Mouse (Mus musculus): ENCODE results near the gene Ltbr. TPM values are rescaled to one million over a fixed set of nuclear protein-coding genes. Genes with fewer than 3 reads are reported as not detected.
A peak's percentile ranks its signal among the peaks of the same experiment; 100 is the strongest.
"Not testable (repeated sequence)": the region's sequence is repeated elsewhere in the genome, so short reads cannot be mapped to it uniquely, and the experiment has no call there.

The Ltbr gene
- polyA plus RNA-seq, 1 experiment from 2014 or later: 37.3 TPM

DNA sequence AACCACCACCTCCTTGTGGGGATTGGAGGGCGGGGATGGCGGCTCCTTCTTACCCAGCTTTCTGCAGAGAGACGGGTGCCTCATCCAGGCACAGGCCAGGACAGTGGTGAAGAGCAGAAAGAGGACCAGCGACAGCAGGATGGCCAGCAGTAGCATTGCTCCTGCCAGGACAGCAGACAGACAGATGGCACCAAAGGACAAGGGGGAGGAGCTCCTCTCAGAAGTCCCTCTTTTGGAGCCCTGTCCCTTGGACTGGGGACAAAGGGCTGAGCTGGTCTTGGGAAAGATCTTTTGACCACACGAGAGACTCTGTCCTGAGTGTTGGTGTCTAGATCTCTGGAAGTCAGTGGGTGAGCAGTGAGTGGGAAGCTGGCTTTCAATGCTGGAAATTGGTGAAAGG, 4.3 kb downstream of the Ltbr start:
- Histone ChIP-seq H3K27ac (no peak overlapping the region), H3K9me3 (no peaks in the 10 kb centered on the region), H3K9ac (replicated peaks) (no peak overlapping the region), H3K36me3 (peaks cover 41% of the 10 kb centered on the region), H3K27me3 (no peaks in the 10 kb centered on the region), H3K4me3 (replicated peaks) (no peak overlapping the region), H3K4me1 (replicated peaks) (peaks cover 45% of the 10 kb centered on the region), H3K4me2 (peak overlapping the region; percentile 8; the same call in 1 of the 2 replicates)
- WGBS: 37% methylated on average over 5 of the region's 5 CpGs
- ATAC-seq (ENCODE audit: insufficient number of reproducible peaks, insufficient read depth, low FRiP score, low TSS enrichment, low read depth): no peak

DNA sequence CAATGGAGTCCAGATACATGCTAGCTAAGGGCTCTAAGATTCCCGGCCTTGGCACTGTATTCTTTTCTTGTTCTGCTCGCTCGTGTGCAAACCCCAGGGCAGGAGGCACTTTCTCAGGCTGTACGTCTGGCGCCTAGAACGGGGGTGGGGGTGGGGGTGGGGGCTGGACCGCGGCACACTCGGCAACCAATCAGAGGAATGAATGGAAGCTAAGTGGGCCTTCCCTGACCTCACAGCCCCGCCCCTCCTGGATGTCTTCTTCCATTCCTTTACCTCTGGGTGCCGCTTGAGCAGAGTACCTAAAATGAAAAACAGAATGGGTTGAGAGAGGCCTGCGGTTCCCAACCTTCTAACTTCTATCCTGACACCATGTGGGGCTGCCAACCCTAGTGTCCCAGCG, 4.8 kb downstream of the Ltbr start:
- Histone ChIP-seq H3K4me2 (peak overlapping the region; percentile 8; the same call in 1 of the 2 replicates), H3K27ac (no peak overlapping the region), H3K4me3 (replicated peaks) (no peak overlapping the region), H3K9me3 (no peaks in the 10 kb centered on the region), H3K27me3 (no peaks in the 10 kb centered on the region), H3K36me3 (peaks cover 41% of the 10 kb centered on the region), H3K4me1 (replicated peaks) (peaks cover 40% of the 10 kb centered on the region), H3K9ac (replicated peaks) (no peak overlapping the region)
- WGBS: 11% methylated on average over 13 of the region's 13 CpGs
- ATAC-seq (ENCODE audit: insufficient number of reproducible peaks, insufficient read depth, low FRiP score, low TSS enrichment, low read depth): no peak

DNA sequence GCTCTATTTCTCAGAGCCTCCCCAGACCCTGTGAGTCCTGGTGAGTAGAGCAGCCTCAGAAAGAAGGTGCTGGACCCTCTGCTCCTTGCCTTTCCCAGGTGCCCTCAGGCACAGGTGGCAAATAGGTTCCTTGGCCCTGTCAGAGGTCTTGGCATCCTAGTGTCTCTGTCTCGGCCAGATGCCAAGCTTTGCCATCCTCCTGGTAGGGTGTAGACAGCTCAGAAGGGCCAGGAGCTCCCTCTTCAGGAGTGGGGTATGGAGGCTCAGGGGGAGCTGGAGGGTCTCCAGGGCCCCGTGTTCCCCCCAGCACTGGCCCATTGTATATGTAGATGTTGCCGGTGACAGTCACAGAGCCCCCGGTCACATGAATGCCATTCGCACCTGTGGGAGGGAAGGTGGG, 6.6 kb downstream of the Ltbr start:
- Histone ChIP-seq H3K4me1 (replicated peaks) (peaks cover 24% of the 10 kb centered on the region), H3K9me3 (no peaks in the 10 kb centered on the region), H3K4me2 (no peak overlapping the region), H3K36me3 (peaks cover 41% of the 10 kb centered on the region), H3K27ac (no peak overlapping the region), H3K27me3 (no peaks in the 10 kb centered on the region), H3K4me3 (replicated peaks) (no peak overlapping the region), H3K9ac (replicated peaks) (no peak overlapping the region)
- 92% methylated on average over 5 of the region's 5 CpGs for WGBS
- 0 out of 2 replicates have a peak, but pooled peaks have one; percentile 2 for ATAC-seq (ENCODE audit: insufficient number of reproducible peaks, insufficient read depth, low FRiP score, low TSS enrichment, low read depth)

DNA sequence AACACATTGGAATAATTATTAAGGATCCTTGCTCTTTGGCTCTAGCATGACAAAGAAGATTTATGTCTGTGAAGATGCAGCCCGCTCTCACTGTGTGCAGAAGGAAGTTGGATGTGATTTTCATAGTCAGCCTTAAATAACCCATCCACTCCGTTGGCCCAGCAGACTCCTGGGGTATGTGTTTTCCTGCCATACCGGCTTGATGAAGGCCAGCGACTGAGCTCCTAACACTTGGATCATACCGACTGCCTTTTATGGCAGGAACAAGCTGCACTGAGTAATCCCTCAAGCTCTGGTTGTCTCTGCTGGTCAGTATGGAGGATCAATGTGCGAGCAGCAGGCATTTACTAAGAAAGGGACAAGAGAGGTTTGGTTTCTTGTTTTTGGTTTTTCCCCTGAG, 8.2 kb downstream of the Ltbr start:
- ATAC-seq (ENCODE audit: insufficient number of reproducible peaks, insufficient read depth, low FRiP score, low TSS enrichment, low read depth): no peak
- H3K36me3 ChIP-seq: peaks cover 30% of the 10 kb centered on the region
- no peak overlapping the region for H3K27ac ChIP-seq
- WGBS: 82% methylated on average over 6 of the region's 6 CpGs
- no peaks in the 10 kb centered on the region for H3K27me3 ChIP-seq
- H3K4me1 ChIP-seq (replicated peaks): peaks cover 14% of the 10 kb centered on the region
- H3K4me2 ChIP-seq: no peak overlapping the region
- no peak overlapping the region for H3K9ac ChIP-seq (replicated peaks)
- H3K4me3 ChIP-seq (replicated peaks): no peak overlapping the region
- no peaks in the 10 kb centered on the region for H3K9me3 ChIP-seq

DNA sequence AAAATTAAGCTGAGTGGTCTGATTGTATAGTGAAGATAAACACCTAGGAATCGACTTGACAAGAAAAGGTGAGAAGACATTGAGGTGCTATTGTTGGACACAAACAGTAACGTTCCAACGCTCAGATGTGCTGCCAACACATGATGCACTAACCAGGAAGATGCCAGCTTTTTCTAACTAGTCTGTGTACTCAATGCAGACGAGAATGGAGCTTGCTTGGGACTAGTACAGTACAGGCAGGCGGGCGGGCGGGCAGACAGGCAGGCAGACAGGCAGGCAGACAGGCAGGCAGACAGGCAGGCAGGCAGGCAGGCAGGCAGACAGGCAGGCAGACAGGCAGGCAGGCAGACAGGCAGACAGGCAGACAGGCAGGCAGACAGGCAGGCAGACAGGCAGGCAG, 9.3 kb downstream of the Ltbr start:
- H3K4me2 ChIP-seq; H3K9me3 ChIP-seq; H3K9ac ChIP-seq (replicated peaks); H3K27me3 ChIP-seq; ATAC-seq (ENCODE audit: insufficient number of reproducible peaks, insufficient read depth, low FRiP score, low TSS enrichment, low read depth); H3K4me3 ChIP-seq (replicated peaks); H3K27ac ChIP-seq: not testable (repeated sequence)
- Histone ChIP-seq H3K36me3 (peaks cover 29% of the 10 kb centered on the region), H3K4me1 (replicated peaks) (peaks cover 12% of the 10 kb centered on the region)
- WGBS: 91% methylated on average over 7 of the region's 7 CpGs

DNA sequence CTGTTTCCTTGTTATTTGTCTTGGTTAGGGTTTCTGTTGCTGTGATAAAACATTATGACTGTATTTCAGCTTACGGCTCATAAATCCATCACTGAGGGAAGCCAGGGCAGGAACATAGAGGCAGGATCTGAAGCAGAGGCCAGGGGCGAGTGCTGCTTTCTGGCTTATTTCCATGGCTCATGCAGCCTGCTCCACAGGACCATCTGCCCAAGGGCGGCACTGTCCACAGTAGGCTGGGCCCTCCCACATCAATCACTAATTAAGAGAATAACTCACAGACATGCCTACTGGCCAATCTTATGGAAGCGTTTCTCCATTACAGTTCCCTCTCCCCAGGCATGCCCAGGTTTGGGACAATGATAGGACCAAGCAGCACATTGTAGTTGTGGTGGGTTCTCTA, 10.4 kb downstream of the Ltbr start:
- no peak overlapping the region for H3K9ac ChIP-seq (replicated peaks)
- H3K27ac ChIP-seq: no peak overlapping the region
- no peak overlapping the region for H3K4me3 ChIP-seq (replicated peaks)
- no peaks in the 10 kb centered on the region for H3K9me3 ChIP-seq
- H3K36me3 ChIP-seq: peaks cover 22% of the 10 kb centered on the region
- H3K4me1 ChIP-seq (replicated peaks): 0 out of 2 replicates have a peak, but pooled peaks cover 3% of the 10 kb centered on the region
- no peaks in the 10 kb centered on the region for H3K27me3 ChIP-seq
- H3K4me2 ChIP-seq: no peak overlapping the region
- WGBS: 73% methylated on average over 4 of the region's 4 CpGs
- ATAC-seq (ENCODE audit: insufficient number of reproducible peaks, insufficient read depth, low FRiP score, low TSS enrichment, low read depth): no peak

DNA sequence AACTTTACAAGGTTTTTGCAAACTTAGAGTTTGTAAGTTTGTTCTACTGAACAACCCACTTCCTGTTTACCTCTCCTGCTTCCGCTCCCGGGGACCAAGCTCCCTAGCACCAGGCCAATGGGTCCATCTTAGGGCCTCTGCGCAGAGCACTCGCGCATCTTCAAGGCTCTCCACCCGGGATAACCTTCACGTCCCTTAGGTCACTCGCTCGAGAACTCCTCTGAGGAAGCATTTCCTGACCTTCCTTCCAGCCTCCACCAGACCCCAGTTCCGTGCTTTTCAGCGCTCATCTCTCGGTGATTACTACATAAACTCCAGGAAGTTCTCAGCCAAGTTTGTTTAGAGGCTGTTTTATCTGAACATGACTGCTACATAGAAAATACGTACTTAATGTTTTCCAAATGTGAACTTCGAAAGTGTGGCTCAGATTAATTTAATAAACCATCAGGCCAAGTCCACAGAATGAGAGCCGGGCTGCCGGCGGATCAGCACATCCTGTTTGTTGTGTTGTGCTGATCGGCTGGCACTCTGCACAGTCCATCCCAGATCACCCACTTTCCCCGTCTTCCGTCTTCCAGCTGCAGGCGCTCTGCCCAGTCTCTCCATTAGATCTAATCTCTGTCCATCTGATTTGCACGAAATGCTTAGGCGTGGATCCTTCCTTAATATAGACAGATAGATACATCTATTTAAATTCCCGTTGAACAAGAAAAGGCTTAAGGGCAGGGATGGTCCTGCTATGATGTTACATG, 11.3 kb downstream of the Ltbr start:
- Histone ChIP-seq H3K9me3 (no peaks in the 10 kb centered on the region), H3K27ac (no peak overlapping the region), H3K27me3 (no peaks in the 10 kb centered on the region), H3K4me1 (replicated peaks) (0 out of 2 replicates have a peak, but pooled peaks cover 3% of the 10 kb centered on the region), H3K4me2 (no peak overlapping the region), H3K36me3 (peaks cover 14% of the 10 kb centered on the region), H3K4me3 (replicated peaks) (no peak overlapping the region), H3K9ac (replicated peaks) (no peak overlapping the region)
- no peak for ATAC-seq (ENCODE audit: insufficient number of reproducible peaks, insufficient read depth, low FRiP score, low TSS enrichment, low read depth)
- WGBS: 83% methylated on average over 24 of the region's 24 CpGs

DNA sequence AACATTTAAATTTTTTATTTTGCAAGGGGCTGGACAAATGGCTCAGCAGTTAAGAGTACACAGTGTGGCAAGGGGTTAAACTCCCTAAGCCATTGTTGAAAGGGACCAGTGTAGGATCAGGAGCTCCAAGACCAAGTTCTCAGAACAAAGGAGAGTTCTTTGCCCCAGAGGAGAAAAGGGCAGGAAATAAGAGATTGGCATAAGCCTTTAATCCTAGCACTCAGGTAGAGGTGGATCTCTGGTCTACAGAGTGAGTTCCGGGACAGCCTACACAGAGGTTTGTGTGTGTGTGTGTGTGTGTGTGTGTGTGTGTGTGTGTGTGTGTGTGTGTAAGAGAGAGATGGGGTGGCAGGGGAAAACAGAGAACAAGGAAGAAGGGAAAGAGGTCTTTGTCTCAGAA, 12.7 kb downstream of the Ltbr start:
- H3K4me1 ChIP-seq (replicated peaks): 0 out of 2 replicates have a peak, but pooled peaks cover 3% of the 10 kb centered on the region
- no peak overlapping the region for H3K4me2 ChIP-seq
- 65% methylated on average over 1 of the region's 1 CpGs for WGBS

DNA sequence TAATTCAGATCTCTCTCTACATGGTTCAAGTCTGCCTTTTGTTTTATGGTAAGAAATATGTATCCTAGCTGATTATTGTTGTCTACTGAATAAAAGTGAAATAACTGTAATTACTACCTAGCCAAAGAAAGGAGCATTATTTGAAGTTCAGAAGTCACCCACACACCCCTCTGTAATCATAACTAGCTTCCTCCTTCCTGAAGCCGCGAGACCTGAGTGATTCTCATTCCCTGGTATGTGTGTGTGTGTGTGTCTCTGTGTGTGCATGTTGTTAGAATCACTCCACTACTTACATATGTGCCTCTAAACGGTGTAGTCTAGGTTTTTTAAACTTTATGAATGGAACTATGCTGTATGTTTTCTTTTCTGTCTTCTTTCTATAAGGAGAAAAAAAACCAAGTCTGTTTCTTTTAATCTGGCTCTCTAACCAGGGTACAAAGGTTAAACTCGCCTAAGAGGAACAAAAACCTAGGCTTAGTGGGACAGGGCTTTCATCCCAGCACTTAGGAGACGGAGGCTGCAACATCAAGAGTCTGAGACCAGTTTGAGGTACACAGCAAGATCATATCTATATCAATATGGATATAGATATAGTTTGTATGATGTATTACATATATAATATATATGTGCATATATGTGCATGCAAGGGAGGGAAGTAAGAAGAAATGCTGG, 16.4 kb downstream of the Ltbr start:
- H3K4me3 ChIP-seq (replicated peaks): no peak overlapping the region
- no peaks in the 10 kb centered on the region for H3K36me3 ChIP-seq
- no peaks in the 10 kb centered on the region for H3K27me3 ChIP-seq
- H3K4me1 ChIP-seq (replicated peaks): 0 out of 2 replicates have a peak, but pooled peaks cover 3% of the 10 kb centered on the region
- H3K9ac ChIP-seq (replicated peaks): no peak overlapping the region
- no peak for ATAC-seq (ENCODE audit: insufficient number of reproducible peaks, insufficient read depth, low FRiP score, low TSS enrichment, low read depth)
- no peak overlapping the region for H3K27ac ChIP-seq
- 0 out of 2 replicates have a peak, but pooled peaks cover 6% of the 10 kb centered on the region for H3K9me3 ChIP-seq
- H3K4me2 ChIP-seq: no peak overlapping the region
- WGBS: 75% methylated on average over 5 of the region's 5 CpGs

More for the DNA sequence above, 12.7 kb downstream of the Ltbr start:
- Histone ChIP-seq H3K9me3 (no peaks in the 10 kb centered on the region), H3K27me3 (no peaks in the 10 kb centered on the region), H3K9ac (replicated peaks) (no peak overlapping the region), H3K27ac (no peak overlapping the region), H3K36me3 (peaks cover under 1% of the 10 kb centered on the region; the same call in 1 of the 2 replicates), H3K4me3 (replicated peaks) (no peak overlapping the region)
- ATAC-seq (ENCODE audit: insufficient number of reproducible peaks, insufficient read depth, low FRiP score, low TSS enrichment, low read depth): no peak

DNA sequence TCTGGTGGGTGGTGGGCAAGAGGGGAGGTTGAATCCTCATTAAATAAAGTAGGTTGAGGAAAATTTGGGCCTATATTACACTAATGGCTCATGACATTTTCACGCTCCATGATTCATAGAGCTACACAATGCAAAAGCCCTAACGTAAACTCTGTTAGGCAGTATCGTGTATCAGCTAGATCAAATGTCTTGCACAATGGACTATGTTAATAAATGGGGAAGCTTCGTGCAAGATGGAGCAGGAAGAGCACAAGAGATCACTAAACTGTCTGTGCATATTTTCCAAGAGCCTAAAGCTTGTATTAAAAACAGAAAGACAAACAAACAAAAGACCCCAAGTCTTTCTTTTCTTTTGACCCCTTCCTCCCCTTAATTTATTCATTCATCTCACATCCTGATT, 19.6 kb downstream of the Ltbr start:
- 86% methylated on average over 4 of the region's 4 CpGs for WGBS
- H3K36me3 ChIP-seq: no peaks in the 10 kb centered on the region
- H3K9me3 ChIP-seq: 0 out of 2 replicates have a peak, but pooled peaks cover 6% of the 10 kb centered on the region
- no peak overlapping the region for H3K4me2 ChIP-seq
- H3K27ac ChIP-seq: no peak overlapping the region
- no peaks in the 10 kb centered on the region for H3K4me1 ChIP-seq (replicated peaks)
- H3K9ac ChIP-seq (replicated peaks): no peak overlapping the region
- no peak for ATAC-seq (ENCODE audit: insufficient number of reproducible peaks, insufficient read depth, low FRiP score, low TSS enrichment, low read depth)
- no peak overlapping the region for H3K4me3 ChIP-seq (replicated peaks)
- H3K27me3 ChIP-seq: no peaks in the 10 kb centered on the region

DNA sequence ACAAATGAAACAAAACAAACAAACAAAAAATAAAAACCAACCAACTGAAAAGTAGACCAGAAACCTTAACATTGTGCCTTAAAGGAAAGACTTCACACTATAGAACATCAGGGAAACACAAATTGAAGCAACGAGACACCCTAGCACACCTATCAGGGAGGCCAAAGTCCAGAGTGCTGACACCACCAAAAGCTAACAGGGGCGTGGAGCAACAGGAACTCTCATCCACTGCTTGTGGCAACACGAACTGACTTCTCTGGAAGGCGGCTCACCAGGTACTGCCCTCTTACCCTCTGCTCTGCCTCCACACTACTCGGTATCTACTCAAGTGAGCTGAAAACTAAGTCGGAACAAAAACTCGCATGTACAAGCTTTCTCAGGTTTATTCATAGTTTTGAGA, 21.4 kb downstream of the Ltbr start:
- Histone ChIP-seq H3K27me3 (no peaks in the 10 kb centered on the region), H3K9ac (replicated peaks) (no peak overlapping the region), H3K36me3 (no peaks in the 10 kb centered on the region), H3K27ac (no peak overlapping the region), H3K4me3 (replicated peaks) (no peak overlapping the region), H3K9me3 (0 out of 2 replicates have a peak, but pooled peaks cover 6% of the 10 kb centered on the region), H3K4me2 (no peak overlapping the region), H3K4me1 (replicated peaks) (0 out of 2 replicates have a peak, but pooled peaks cover 6% of the 10 kb centered on the region)
- ATAC-seq (ENCODE audit: insufficient number of reproducible peaks, insufficient read depth, low FRiP score, low TSS enrichment, low read depth): no peak
- WGBS: 90% methylated on average over 7 of the region's 7 CpGs

Measured in limb, embryonic 12.5 days (tissue).